Comparison of ENCODE assay signal across 21 mouse cellular contexts in genomic region chr5:148526631-148527030, GRCm38 (mm10).
"Had no signal": no experiment of that assay in that cellular context is flagged by ENCODE, and none has a peak within 500 bp of the region (broad histone marks: within the 10 kb centered on the region; RNA-seq: fewer than 3 reads in every experiment).

No protein-coding gene starts in this region.

- H3K4me3 ChIP-seq: limb, embryonic 12.5 days; limb, embryonic 15.5 days; midbrain, embryonic 12.5 days; myocyte; stomach, embryonic 15.5 days had no signal

- H3K27ac ChIP-seq: kidney, postnatal 0 days; limb, embryonic 12.5 days; limb, embryonic 15.5 days; liver, embryonic 14.5 days; macrophage; midbrain, embryonic 12.5 days; stomach, embryonic 15.5 days had no signal

- H3K9ac ChIP-seq: limb, embryonic 12.5 days; limb, embryonic 15.5 days; liver, embryonic 14.5 days; liver, postnatal 0 days; lung, embryonic 14.5 days; midbrain, embryonic 12.5 days; stomach, embryonic 15.5 days had no signal

- DNase-seq: kidney, adult 2 months; kidney, postnatal 25 days; left cerebral cortex, postnatal 4 days; liver, postnatal 0 days; lung, embryonic 14.5 days; retina, postnatal 1 day; right cerebral cortex, postnatal 25 days; spleen, adult 18-20 months; thymus, adult 18-20 months; thymus, postnatal 36 days had no signal

- H3K36me3 ChIP-seq: limb, embryonic 12.5 days; limb, embryonic 15.5 days; midbrain, embryonic 12.5 days; stomach, embryonic 15.5 days had no signal

- H3K9me3 ChIP-seq: limb, embryonic 12.5 days; limb, embryonic 15.5 days; midbrain, embryonic 12.5 days; stomach, embryonic 15.5 days had no signal

- H3K27me3 ChIP-seq: limb, embryonic 12.5 days; limb, embryonic 15.5 days; midbrain, embryonic 12.5 days; stomach, embryonic 15.5 days had no signal

- ATAC-seq: intestine, postnatal 0 days; liver, postnatal 0 days; lung, postnatal 0 days had no signal

- H3K4me2 ChIP-seq: limb, embryonic 12.5 days; limb, embryonic 15.5 days; liver, embryonic 11.5 days; lung, embryonic 14.5 days; midbrain, embryonic 12.5 days; stomach, embryonic 15.5 days had no signal
